Comparison of ENCODE assay signal across 12 mouse cellular contexts in the genomic region with DNA sequence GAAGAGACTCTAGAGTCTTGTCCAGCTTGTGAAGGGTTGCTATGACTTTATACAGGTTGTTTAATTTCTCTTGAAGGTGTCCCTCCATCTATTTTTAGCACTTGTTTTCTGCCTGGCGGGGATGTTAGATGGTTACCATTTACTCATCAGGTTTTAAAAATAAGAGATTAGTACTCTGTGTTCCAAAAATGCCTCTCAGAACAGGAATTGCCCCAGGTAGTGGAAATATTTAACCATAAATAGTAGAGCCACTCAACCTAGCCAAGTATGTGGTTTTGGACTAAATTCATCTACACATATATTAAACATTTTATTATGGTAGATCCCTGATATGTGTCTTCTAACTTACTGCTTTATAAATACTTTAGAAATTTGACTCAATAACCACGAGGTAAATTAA.
"Had no signal": no experiment of that assay in that cellular context is flagged by ENCODE, and none has a peak within 500 bp of the region (broad histone marks: within the 10 kb centered on the region; RNA-seq: fewer than 3 reads in every experiment).

No protein-coding gene starts in this region.

- H3K4me2 ChIP-seq: liver, embryonic 13.5 days; midbrain, embryonic 11.5 days; stomach, embryonic 15.5 days had no signal

- H3K27ac ChIP-seq: left cerebral cortex, adult 2 months; liver, embryonic 13.5 days; stomach, embryonic 15.5 days had no signal

- H3K9me3 ChIP-seq: liver, embryonic 13.5 days; stomach, embryonic 15.5 days had no signal

- ATAC-seq: inflammation-experienced regulatory T-cells, adult 6 months; intestine, embryonic 16.5 days had no signal

- H3K4me3 ChIP-seq: left cerebral cortex, adult 2 months; liver, embryonic 13.5 days; stomach, embryonic 15.5 days had no signal

- H3K9ac ChIP-seq: liver, embryonic 13.5 days; stomach, embryonic 15.5 days had no signal

- H3K27me3 ChIP-seq: liver, embryonic 13.5 days; stomach, embryonic 15.5 days had no signal

- H3K4me1 ChIP-seq: liver, embryonic 13.5 days; stomach, embryonic 15.5 days had no signal

- DNase-seq: layer of hippocampus, postnatal 36 days; liver, embryonic 13.5 days; lung, adult 2 months; lung, postnatal 14 days; lung, postnatal 4 days; midbrain, embryonic 14.5 days; thymus, postnatal 25 days had no signal

- H3K36me3 ChIP-seq: liver, embryonic 13.5 days; stomach, embryonic 15.5 days had no signal
